In the genomic region with DNA sequence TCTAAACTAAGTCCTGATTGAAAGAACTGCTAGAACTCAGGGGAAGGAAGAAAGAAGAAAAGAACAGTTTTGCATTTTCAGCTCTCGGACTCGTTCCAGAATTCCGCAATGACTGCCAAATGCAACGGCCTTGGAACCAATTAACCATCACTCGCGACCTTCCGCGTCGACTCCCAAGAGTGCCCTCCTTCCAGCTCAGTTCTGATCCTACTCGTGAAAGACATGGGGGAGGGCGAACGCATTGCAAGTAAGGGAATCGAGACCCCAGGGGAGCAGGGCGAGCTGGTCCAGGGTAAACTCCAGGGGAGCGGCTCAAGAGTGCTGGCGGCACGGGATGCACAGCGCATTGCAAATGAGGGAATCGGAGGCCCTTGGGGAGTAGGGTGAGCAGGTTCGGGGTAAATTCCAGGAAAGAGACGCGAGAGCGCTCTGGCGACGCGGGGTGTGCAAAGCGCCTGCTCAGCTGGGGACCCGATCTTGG, we compare ENCODE assay signal across 8 mouse cellular contexts. TPM values are rescaled to one million over a fixed set of nuclear protein-coding genes. Genes with fewer than 3 reads are reported as not detected.
DNase-seq lines count a peak whose midpoint lies in the region; ATAC-seq and TF ChIP-seq lines count a peak whose summit lies in the region.

No protein-coding gene starts in this region.

- H3K4me1 ChIP-seq in cortical plate, adult 2 months (ENCODE audit: control insufficient read depth, insufficient read depth, low read length), result 0 out of 2 replicates have a peak, but pooled peaks cover 2% of the 10 kb centered on the region
- H3K4me1 ChIP-seq in heart, adult 2 months (ENCODE audit: control insufficient read depth, insufficient read depth, low read length), result peaks cover 2% of the 10 kb centered on the region; the same call in 1 of the 2 replicates
- H3K4me1 ChIP-seq in liver, embryonic 11.5 days (replicated peaks; ENCODE audit: control insufficient read depth, insufficient read depth, low read length), result peaks cover 4% of the 10 kb centered on the region; the same call in 1 of the 2 replicates

- H3K4me3 ChIP-seq in cortical plate, adult 2 months (ENCODE audit: insufficient read depth, low read length), result peak overlapping the region; percentile 76
- peak overlapping the region; percentile 63 for H3K4me3 ChIP-seq in heart, adult 2 months
- H3K4me3 ChIP-seq in liver, embryonic 11.5 days (ENCODE audit: low read depth, low read length), result peak overlapping the region; percentile 70
- peak overlapping the region; percentile 74 for H3K4me3 ChIP-seq in myocyte

- no peaks in the 10 kb centered on the region for H3K36me3 ChIP-seq in heart, adult 2 months (ENCODE audit: control insufficient read depth, insufficient read depth, low read length)
- H3K36me3 ChIP-seq in liver, embryonic 11.5 days (ENCODE audit: control insufficient read depth, insufficient read depth, low read length), result peaks cover 17% of the 10 kb centered on the region
- H3K36me3 ChIP-seq in myocyte (ENCODE audit: control insufficient read depth, insufficient read depth), result peaks cover 3% of the 10 kb centered on the region

- H3K79me2 ChIP-seq in heart, adult 2 months (replicated peaks; ENCODE audit: control insufficient read depth, insufficient read depth, low read length), result no peaks in the 10 kb centered on the region
- H3K79me2 ChIP-seq in myocyte (ENCODE audit: control insufficient read depth, insufficient read depth), result peaks cover 46% of the 10 kb centered on the region

- H3ac ChIP-seq in myocyte (ENCODE audit: control insufficient read depth, insufficient read length), result peak overlapping the region; percentile 42

- peak; percentile 44 for DNase-seq in 416B (ENCODE audit: low read depth)
- DNase-seq in MN1 (ENCODE audit: low spot score), result peak; percentile 71
- no peak for DNase-seq in heart, adult 2 months
- peak; percentile 69 for DNase-seq in kidney, adult 9 months
- no peak for DNase-seq in liver, embryonic 11.5 days (ENCODE audit: low spot score)
- no peak for DNase-seq in thymus, postnatal 0 days (ENCODE audit: low spot score)

- no peaks in the 10 kb centered on the region for H3K27me3 ChIP-seq in heart, adult 2 months (ENCODE audit: control insufficient read depth, insufficient read depth, low read length)
- no peaks in the 10 kb centered on the region for H3K27me3 ChIP-seq in liver, embryonic 11.5 days (replicated peaks; ENCODE audit: control insufficient read depth, insufficient read depth, low read length)
- no peaks in the 10 kb centered on the region for H3K27me3 ChIP-seq in myocyte (ENCODE audit: control insufficient read depth, insufficient read depth, insufficient read length)

- intact Hi-C loops in heart, adult 2 months (cut with DNase I), result no loop called here

- under 1% methylated on average over 28 of the region's 28 CpGs for WGBS in heart, adult 2 months
- WGBS in liver, embryonic 11.5 days, result under 1% methylated on average over 28 of the region's 28 CpGs

- peak; percentile 66 for ATAC-seq in liver, embryonic 11.5 days (replicated peaks; ENCODE audit: low FRiP score)

- no peak for TF ChIP-seq POLR2A in cortical plate, adult 2 months (IDR thresholded peaks at IDR 0.05; ENCODE audit: extremely low read depth, insufficient read depth, low read length)
- TF ChIP-seq POLR2A in heart, adult 2 months (IDR thresholded peaks at IDR 0.05; ENCODE audit: insufficient read depth, low read depth, low read length), result no peak
- TF ChIP-seq POLR2A in myocyte (IDR thresholded peaks at IDR 0.05; ENCODE audit: insufficient read length, low read depth), result no peak

- 0 out of 2 replicates have a peak, but pooled peaks have one; percentile 3 for TF ChIP-seq EP300 in heart, adult 2 months (IDR thresholded peaks at IDR 0.05; ENCODE audit: insufficient read depth, low read depth, low read length)

- H3K27ac ChIP-seq in cortical plate, adult 2 months (ENCODE audit: insufficient read depth, low read length), result no peak overlapping the region
- H3K27ac ChIP-seq in heart, adult 2 months, result peak overlapping the region; percentile 82
- peak overlapping the region; percentile 33 for H3K27ac ChIP-seq in liver, embryonic 11.5 days (ENCODE audit: low read depth, low read length)

- peak overlapping the region; percentile 75 for H3K9ac ChIP-seq in heart, adult 2 months (ENCODE audit: low read depth, low read length)
- H3K9ac ChIP-seq in liver, embryonic 11.5 days (ENCODE audit: low read depth, low read length), result peak overlapping the region; percentile 69

- no peak for TF ChIP-seq CTCF in cortical plate, adult 2 months (IDR thresholded peaks at IDR 0.05; ENCODE audit: extremely low read depth, insufficient read depth, low read length)
- TF ChIP-seq CTCF in heart, adult 2 months (IDR thresholded peaks at IDR 0.05), result no peak

- H3K9me3 ChIP-seq in liver, embryonic 11.5 days (ENCODE audit: control insufficient read depth, low read length), result no peaks in the 10 kb centered on the region

- peak overlapping the region; percentile 93 for H3K4me2 ChIP-seq in liver, embryonic 11.5 days
- H3K4me2 ChIP-seq in myocyte (ENCODE audit: low read depth), result peak overlapping the region; percentile 89

TF ChIP-seq in myocyte, 11 proteins besides CTCF, POLR2A, EP300 and RAD21:
- TF ChIP-seq SRF (IDR thresholded peaks at IDR 0.05; ENCODE audit: control insufficient read depth, insufficient read length, low read depth) (no peak), TCF12 (IDR thresholded peaks at IDR 0.05; ENCODE audit: insufficient read depth, poor library complexity, severe bottlenecking) (no peak), MAX (IDR thresholded peaks at IDR 0.05; ENCODE audit: low read depth) (no peak), MYOG (IDR thresholded peaks at IDR 0.05; ENCODE audit: control insufficient read depth in 1 of 3, insufficient read depth in 1 of 3, insufficient read length in 2 of 3, low read depth in 2 of 3) (no peak), CEBPB (IDR thresholded peaks at IDR 0.05; ENCODE audit: insufficient read depth, poor library complexity, severe bottlenecking) (no peak), MYOD1 (IDR thresholded peaks at IDR 0.05; ENCODE audit: control insufficient read depth in 1 of 3, insufficient read length in 2 of 3, low read depth in 2 of 3) (no peak), TCF3 (IDR thresholded peaks at IDR 0.05; ENCODE audit: insufficient read length, low read depth) (no peak), REST (IDR thresholded peaks at IDR 0.05; ENCODE audit: insufficient read depth, insufficient read length) (no peak), E2F4 (IDR thresholded peaks at IDR 0.05; ENCODE audit: insufficient read depth) (no peak), POLR2AphosphoS2 (IDR thresholded peaks at IDR 0.05; ENCODE audit: insufficient read length, low read depth) (no peak), USF1 (IDR thresholded peaks at IDR 0.05; ENCODE audit: low read depth) (no peak)

RNA-seq across cellular contexts. Expression of gene Tulp3, which starts 0.4 kb away (rescaled TPM):
- 27.2 and 27.8 TPM in 2 replicates for polyA plus RNA-seq in cortical plate, adult 2 months (2012; rRNA removed)
- 1 to 10 TPM; 5.4 to 6.4 TPM for total RNA-seq in heart, adult 2 months (2021)
- 10.2 and 11.2 TPM in 2 replicates for polyA plus RNA-seq in heart, adult 2 months (2012; rRNA removed)
- polyA plus RNA-seq in liver, embryonic 11.5 days (2014; fragmentation: Nextera tagmentation; extraction: Ambion mirVana), result 9.5 and 10.1 TPM in 2 replicates
- polyA plus RNA-seq in myocyte (2012; fragmentation: generic; extraction: Trizol), result 22.3 TPM
- polyA plus RNA-seq in thymus, postnatal 0 days (2015; fragmentation: Nextera tagmentation; extraction: Ambion mirVana), result 12.2 and 13.4 TPM in 2 replicates

RNA-seq across cellular contexts. Expression of gene Rhno1, which starts 7.5 kb away (rescaled TPM):
- 11.8 and 12.2 TPM in 2 replicates for polyA plus RNA-seq in cortical plate, adult 2 months (2012; rRNA removed)
- 1 to 10 TPM; 7.8 to 9.2 TPM for total RNA-seq in heart, adult 2 months (2021)
- 5.8 and 6.6 TPM in 2 replicates for polyA plus RNA-seq in heart, adult 2 months (2012; rRNA removed)
- polyA plus RNA-seq in liver, embryonic 11.5 days (2014; fragmentation: Nextera tagmentation; extraction: Ambion mirVana), result 120 and 126 TPM in 2 replicates
- 32.8 TPM for polyA plus RNA-seq in myocyte (2012; fragmentation: generic; extraction: Trizol)
- 133 and 144 TPM in 2 replicates for polyA plus RNA-seq in thymus, postnatal 0 days (2015; fragmentation: Nextera tagmentation; extraction: Ambion mirVana)

RNA-seq across cellular contexts. Expression of gene Foxm1, which starts 7.5 kb away (rescaled TPM):
- 1.7 and 2.5 TPM in 2 replicates for polyA plus RNA-seq in cortical plate, adult 2 months (2012; rRNA removed)
- total RNA-seq in heart, adult 2 months (2021), result under 1 TPM; 0.65 to 0.89 TPM
- 0.80 and 1.6 TPM in 2 replicates for polyA plus RNA-seq in heart, adult 2 months (2012; rRNA removed)
- polyA plus RNA-seq in liver, embryonic 11.5 days (2014; fragmentation: Nextera tagmentation; extraction: Ambion mirVana), result 34.2 and 38.3 TPM in 2 replicates
- polyA plus RNA-seq in myocyte (2012; fragmentation: generic; extraction: Trizol), result 22.5 TPM
- polyA plus RNA-seq in thymus, postnatal 0 days (2015; fragmentation: Nextera tagmentation; extraction: Ambion mirVana), result 22.0 and 23.9 TPM in 2 replicates

RNA-seq across cellular contexts. Expression of gene Tex52, which starts 20.0 kb away (rescaled TPM):
- polyA plus RNA-seq in cortical plate, adult 2 months (2012; rRNA removed), result 2.8 and 4.3 TPM in 2 replicates
- not detected for total RNA-seq in heart, adult 2 months (2021)
- polyA plus RNA-seq in heart, adult 2 months (2012; rRNA removed), result 0.12 TPM in 1 of 2 replicates, not detected in the other
- 0.14 TPM in 1 of 2 replicates, not detected in the other for polyA plus RNA-seq in liver, embryonic 11.5 days (2014; fragmentation: Nextera tagmentation; extraction: Ambion mirVana)
- 0.13 TPM for polyA plus RNA-seq in myocyte (2012; fragmentation: generic; extraction: Trizol)
- 0.26 and 0.57 TPM in 2 replicates for polyA plus RNA-seq in thymus, postnatal 0 days (2015; fragmentation: Nextera tagmentation; extraction: Ambion mirVana)

RNA-seq across cellular contexts. Expression of gene Gm44596, which starts 20.1 kb away (rescaled TPM):
- 0.40 TPM in 1 of 2 replicates, not detected in the other for polyA plus RNA-seq in cortical plate, adult 2 months (2012; rRNA removed)
- not detected for total RNA-seq in heart, adult 2 months (2021)
- polyA plus RNA-seq in heart, adult 2 months (2012; rRNA removed), result not detected in 2 replicates
- not detected in 2 replicates for polyA plus RNA-seq in liver, embryonic 11.5 days (2014; fragmentation: Nextera tagmentation; extraction: Ambion mirVana)
- not detected for polyA plus RNA-seq in myocyte (2012; fragmentation: generic; extraction: Trizol)
- not detected in 2 replicates for polyA plus RNA-seq in thymus, postnatal 0 days (2015; fragmentation: Nextera tagmentation; extraction: Ambion mirVana)

Comparison
In these comparisons a context has a peak if more than half of its experiments do, and no peak if none do; other contexts are left out.
1. DNase-seq: peak in 416B (single experiment), MN1 (single experiment) and kidney, adult 9 months (single experiment); none in heart, adult 2 months (0 of 2), liver, embryonic 11.5 days (single experiment) and thymus, postnatal 0 days (single experiment).
2. Peak in every context shown above with its lines, with median percentiles within 50 percentile points of each other: H3K4me3 ChIP-seq.